Mouse (Mus musculus) left cerebral cortex, adult 8-10 months (tissue): ENCODE measurements at regions not wholly inside any gene's neighbourhood (a gene's known extent, or its start where the extent isn't known, plus 50 kb on each side); places are given as distances from the start of the nearest gene placed in this dataset.
A peak's percentile ranks its signal among the peaks of the same experiment; 100 is the strongest.
"Not testable (repeated sequence)": the region's sequence is repeated elsewhere in the genome, so short reads cannot be mapped to it uniquely, and the experiment has no call there.

ENCODE experiments used
- DNase-seq, 2 experiments: peaks; one replicate each; pipeline ENCODE4 v3.0.0; 2022; ENCODE audit warnings: low spot score in 2 of 2

GRCm38 (mm10) chr13:3035291-3035690 lies 502.6 kb upstream of the Gdi2 start:
- DNase-seq, result not testable (repeated sequence)

GRCm38 (mm10) chr13:3037010-3037409 lies 500.9 kb upstream of the Gdi2 start:
- DNase-seq, result peak; percentile 1 to 4

- not testable (repeated sequence) for DNase-seq
Observed at GRCm38 (mm10) chr13:3046381-3047105, 491.3 kb upstream of the Gdi2 start.

GRCm38 (mm10) chr13:3083480-3083879 lies 454.4 kb upstream of the Gdi2 start:
- DNase-seq, result not testable (repeated sequence)

- not testable (repeated sequence) for DNase-seq
Observed at GRCm38 (mm10) chr13:3089971-3090370, 447.9 kb upstream of the Gdi2 start.

- DNase-seq, result not testable (repeated sequence)
Observed at GRCm38 (mm10) chr13:3106543-3106942, 431.3 kb upstream of the Gdi2 start.

- not testable (repeated sequence) for DNase-seq
Observed at GRCm38 (mm10) chr13:3128150-3128549, 409.7 kb upstream of the Gdi2 start.

- DNase-seq, result not testable (repeated sequence)
Observed at GRCm38 (mm10) chr13:3137281-3137680, 400.6 kb upstream of the Gdi2 start.

GRCm38 (mm10) chr13:3138698-3139097 lies 399.2 kb upstream of the Gdi2 start:
- DNase-seq, result no peak

GRCm38 (mm10) chr13:3145513-3145912 lies 392.4 kb upstream of the Gdi2 start:
- not testable (repeated sequence) for DNase-seq
